Mouse (Mus musculus) G1E-ER4 (cell line): ENCODE measurements around the gene Gpr107. TPM values are rescaled to one million over a fixed set of nuclear protein-coding genes. Genes with fewer than 3 reads are reported as not detected.

Experiments used
- GATA1 ChIP-seq: IDR thresholded peaks from one replicate; pipeline ENCODE4 v1.8.0; 2012; ENCODE audit warnings: low read length, inconsistent platforms
- polyA plus RNA-seq: library from polyadenylated mRNA; stranded (reverse); fragments of >175 nt; gene quantifications from 2 replicates; pipeline ENCODE4 v1.2.3, GENCODE M21; 2012

Gene Gpr107
- polyA plus RNA-seq, 1 experiment, result 8.7 TPM

GRCm38 (mm10) chr2:31260549-31260948, 108.4 kb downstream of the Gpr107 start:
- TF ChIP-seq GATA1, result no peak

- no peak for TF ChIP-seq GATA1
Measured at GRCm38 (mm10) chr2:31263039-31263461, 110.9 kb downstream of the Gpr107 start.

DNA sequence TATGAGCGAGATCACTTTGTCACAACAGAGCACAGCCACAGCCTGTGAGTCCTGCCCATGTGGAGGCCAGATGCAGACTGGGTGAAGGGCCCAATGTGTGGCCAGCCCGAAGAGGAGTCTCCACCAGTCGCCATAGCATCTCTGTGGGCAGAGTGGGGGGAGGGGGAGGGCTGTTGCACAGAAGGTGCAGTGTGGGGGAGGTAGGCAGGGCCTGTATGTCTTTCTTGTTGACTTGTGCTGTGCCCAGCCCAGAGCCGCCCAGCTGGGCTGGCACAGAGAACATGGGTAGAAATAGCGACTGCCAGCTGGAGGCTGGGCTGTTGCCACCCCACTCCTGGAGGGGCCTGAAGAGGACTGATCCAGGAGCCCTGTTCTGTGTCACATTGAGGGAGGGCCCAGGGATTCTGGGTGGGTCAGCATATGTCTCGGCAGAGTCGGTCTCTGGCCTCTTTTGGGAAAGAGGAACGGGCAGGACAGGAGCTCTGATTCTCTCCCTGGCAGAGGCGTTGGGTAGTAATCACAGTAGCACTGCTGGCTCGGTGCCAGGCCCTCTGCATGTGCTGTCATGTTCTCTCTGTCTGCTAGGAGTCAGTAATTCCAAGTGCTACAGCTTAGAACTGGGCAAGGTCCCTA, 111.7 kb downstream of the Gpr107 start:
- no peak for TF ChIP-seq GATA1

GRCm38 (mm10) chr2:31267447-31267846, 115.3 kb downstream of the Gpr107 start:
- TF ChIP-seq GATA1, result no peak

Other genes with a start within 250 kb of the Gpr107 start
- not detected in 2 replicates for gene Ptges, start 222.5 kb upstream of the Gpr107 start, polyA plus RNA-seq
- gene Tor1b, start 199.4 kb upstream of the Gpr107 start, polyA plus RNA-seq, result 19.3 and 19.9 TPM in 2 replicates
- gene Tor1a, start 184.4 kb upstream of the Gpr107 start, polyA plus RNA-seq, result 95.5 and 111 TPM in 2 replicates
- gene BC005624, start 170.1 kb upstream of the Gpr107 start, polyA plus RNA-seq, result 10.4 and 24.1 TPM in 2 replicates
- gene Usp20, start 170.0 kb upstream of the Gpr107 start, polyA plus RNA-seq, result 6.3 and 9.2 TPM in 2 replicates
- gene Fnbp1, start 10.3 kb upstream of the Gpr107 start, polyA plus RNA-seq, result 56.4 and 90.3 TPM in 2 replicates
- gene Ncs1, start 93.5 kb downstream of the Gpr107 start, polyA plus RNA-seq, result not detected in 2 replicates
- gene Hmcn2, start 162.1 kb downstream of the Gpr107 start, polyA plus RNA-seq, result not detected in 2 replicates